Mouse (Mus musculus): ENCODE data around the gene Med12l. TPM values are rescaled to one million over a fixed set of nuclear protein-coding genes. Genes with fewer than 3 reads are reported as not detected.

Med12l gene
- polyA plus RNA-seq, 1 experiment from 2014 or later, result 3.5 TPM

GRCm38 (mm10) chr3:59263417-59263816, 257.8 kb downstream of the Med12l start:
- no peak overlapping the region for H3K9ac ChIP-seq (ENCODE audit: low read length)
- ATAC-seq (ENCODE audit: insufficient read depth, low FRiP score, low TSS enrichment) (no peak), DNase-seq (ENCODE audit: low spot score) (no peak)
- H3K4me3 ChIP-seq (ENCODE audit: low read depth, low read length), result no peak overlapping the region
- no peaks in the 10 kb centered on the region for H3K36me3 ChIP-seq (ENCODE audit: control insufficient read depth, insufficient read depth, low read length)
- no peaks in the 10 kb centered on the region for H3K9me3 ChIP-seq (ENCODE audit: control insufficient read depth, low read length)
- H3K4me2 ChIP-seq (ENCODE audit: low read depth), result no peak overlapping the region
- no peak overlapping the region for H3K27ac ChIP-seq (ENCODE audit: low read depth, low read length)
- WGBS, result 95% methylated on average over 2 of the region's 2 CpGs
- H3K4me1 ChIP-seq (ENCODE audit: control insufficient read depth, insufficient read depth, low read length), result peaks cover 10% of the 10 kb centered on the region
- no peaks in the 10 kb centered on the region for H3K27me3 ChIP-seq (ENCODE audit: control insufficient read depth, insufficient read depth, low read length)

DNA sequence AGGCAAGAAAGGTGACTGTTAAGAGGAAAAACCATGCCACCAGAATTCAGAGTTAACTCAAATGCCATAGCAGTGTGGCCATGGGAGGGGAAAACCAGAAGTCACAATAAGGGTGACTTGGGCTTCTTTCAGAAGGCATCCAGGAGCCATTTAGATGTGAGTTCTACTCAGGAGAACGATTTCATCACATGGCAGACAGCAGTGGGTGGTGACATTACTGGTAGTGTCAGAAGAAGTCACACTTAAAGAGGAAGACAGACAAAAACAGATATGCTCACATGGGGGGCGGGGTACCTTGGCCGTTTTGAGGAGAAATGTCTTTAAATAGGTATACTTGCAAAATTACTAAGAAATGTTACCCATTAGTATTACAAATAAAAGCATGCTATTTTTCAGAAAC, 258.4 kb downstream of the Med12l start:
- no peak overlapping the region for H3K4me3 ChIP-seq (ENCODE audit: low read depth, low read length)
- WGBS, result 88% methylated on average over 3 of the region's 3 CpGs
- no peaks in the 10 kb centered on the region for H3K27me3 ChIP-seq (ENCODE audit: control insufficient read depth, insufficient read depth, low read length)
- no peak overlapping the region for H3K27ac ChIP-seq (ENCODE audit: low read depth, low read length)
- no peaks in the 10 kb centered on the region for H3K36me3 ChIP-seq (ENCODE audit: control insufficient read depth, insufficient read depth, low read length)
- H3K4me1 ChIP-seq (ENCODE audit: control insufficient read depth, insufficient read depth, low read length), result peaks cover 10% of the 10 kb centered on the region
- ATAC-seq (ENCODE audit: insufficient read depth, low FRiP score, low TSS enrichment) (no peak), DNase-seq (ENCODE audit: low spot score) (no peak)
- H3K9me3 ChIP-seq (ENCODE audit: control insufficient read depth, low read length), result no peaks in the 10 kb centered on the region
- no peak overlapping the region for H3K4me2 ChIP-seq (ENCODE audit: low read depth)
- H3K9ac ChIP-seq (ENCODE audit: low read length), result no peak overlapping the region

- WGBS, result 86% methylated on average over 6 of the region's 6 CpGs
- ATAC-seq (ENCODE audit: insufficient read depth, low FRiP score, low TSS enrichment) (no peak), DNase-seq (ENCODE audit: low spot score) (no peak)
- no peak overlapping the region for H3K4me2 ChIP-seq (ENCODE audit: low read depth)
- no peaks in the 10 kb centered on the region for H3K36me3 ChIP-seq (ENCODE audit: control insufficient read depth, insufficient read depth, low read length)
- H3K4me3 ChIP-seq (ENCODE audit: low read depth, low read length), result no peak overlapping the region
- H3K27me3 ChIP-seq (ENCODE audit: control insufficient read depth, insufficient read depth, low read length), result no peaks in the 10 kb centered on the region
- H3K27ac ChIP-seq (ENCODE audit: low read depth, low read length), result no peak overlapping the region
- no peaks in the 10 kb centered on the region for H3K9me3 ChIP-seq (ENCODE audit: control insufficient read depth, low read length)
- H3K4me1 ChIP-seq (ENCODE audit: control insufficient read depth, insufficient read depth, low read length), result no peaks in the 10 kb centered on the region
- H3K9ac ChIP-seq (ENCODE audit: low read length), result no peak overlapping the region
Observed at GRCm38 (mm10) chr3:59270811-59271210, 265.2 kb downstream of the Med12l start.

- 10% methylated on average over 3 of the region's 3 CpGs for WGBS
- Histone ChIP-seq H3K9ac (ENCODE audit: low read length) (no peak overlapping the region), H3K27ac (ENCODE audit: low read depth, low read length) (no peak overlapping the region), H3K4me2 (ENCODE audit: low read depth) (no peak overlapping the region), H3K4me1 (ENCODE audit: control insufficient read depth, insufficient read depth, low read length) (0 out of 2 replicates have a peak, but pooled peaks cover 3% of the 10 kb centered on the region), H3K9me3 (ENCODE audit: control insufficient read depth, low read length) (no peaks in the 10 kb centered on the region), H3K36me3 (ENCODE audit: control insufficient read depth, insufficient read depth, low read length) (no peaks in the 10 kb centered on the region), H3K4me3 (ENCODE audit: low read depth, low read length) (no peak overlapping the region), H3K27me3 (ENCODE audit: control insufficient read depth, insufficient read depth, low read length) (no peaks in the 10 kb centered on the region)
- DNase-seq (ENCODE audit: low spot score) (peak; percentile 40), ATAC-seq (ENCODE audit: insufficient read depth, low FRiP score, low TSS enrichment) (peak; percentile 67; the same call in 1 of the 2 replicates)
Observed at GRCm38 (mm10) chr3:59277502-59278253, 272.1 kb downstream of the Med12l start.

DNA sequence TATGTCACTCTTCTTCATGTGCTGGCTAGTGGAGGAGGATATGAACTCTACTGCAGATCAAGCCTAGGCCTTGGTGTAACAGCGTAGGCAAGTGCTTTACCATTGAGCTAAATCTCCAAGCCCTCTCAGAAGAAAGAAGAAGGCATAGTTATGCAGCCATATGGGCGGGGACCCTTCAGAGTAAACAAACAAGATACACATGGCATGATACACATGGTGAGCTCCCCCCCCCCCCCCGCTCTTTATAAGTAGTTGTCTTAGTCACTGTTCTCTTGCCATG, 272.6 kb downstream of the Med12l start:
- Histone ChIP-seq H3K9me3 (ENCODE audit: control insufficient read depth, low read length) (no peaks in the 10 kb centered on the region), H3K36me3 (ENCODE audit: control insufficient read depth, insufficient read depth, low read length) (no peaks in the 10 kb centered on the region), H3K27ac (ENCODE audit: low read depth, low read length) (no peak overlapping the region), H3K4me2 (ENCODE audit: low read depth) (no peak overlapping the region), H3K4me3 (ENCODE audit: low read depth, low read length) (no peak overlapping the region), H3K9ac (ENCODE audit: low read length) (no peak overlapping the region), H3K27me3 (ENCODE audit: control insufficient read depth, insufficient read depth, low read length) (no peaks in the 10 kb centered on the region), H3K4me1 (ENCODE audit: control insufficient read depth, insufficient read depth, low read length) (0 out of 2 replicates have a peak, but pooled peaks cover 3% of the 10 kb centered on the region)
- WGBS, result 89% methylated on average over 3 of the region's 3 CpGs
- DNase-seq (ENCODE audit: low spot score), result no peak
- ATAC-seq (ENCODE audit: insufficient read depth, low FRiP score, low TSS enrichment), result 0 out of 2 replicates have a peak, but pooled peaks have one; percentile 35

- no peak for DNase-seq (ENCODE audit: low spot score)
- no peak for ATAC-seq (ENCODE audit: insufficient read depth, low FRiP score, low TSS enrichment)
- Histone ChIP-seq H3K9ac (ENCODE audit: low read length) (no peak overlapping the region), H3K4me1 (ENCODE audit: control insufficient read depth, insufficient read depth, low read length) (0 out of 2 replicates have a peak, but pooled peaks cover 3% of the 10 kb centered on the region), H3K36me3 (ENCODE audit: control insufficient read depth, insufficient read depth, low read length) (no peaks in the 10 kb centered on the region), H3K9me3 (ENCODE audit: control insufficient read depth, low read length) (no peaks in the 10 kb centered on the region), H3K4me3 (ENCODE audit: low read depth, low read length) (no peak overlapping the region), H3K4me2 (ENCODE audit: low read depth) (no peak overlapping the region), H3K27ac (ENCODE audit: low read depth, low read length) (no peak overlapping the region), H3K27me3 (ENCODE audit: control insufficient read depth, insufficient read depth, low read length) (no peaks in the 10 kb centered on the region)
Observed at GRCm38 (mm10) chr3:59278620-59279019, 273.0 kb downstream of the Med12l start.

- 78% methylated on average over 2 of the region's 2 CpGs for WGBS
Observed at GRCm38 (mm10) chr3:59290551-59290950, 284.9 kb downstream of the Med12l start.

DNA sequence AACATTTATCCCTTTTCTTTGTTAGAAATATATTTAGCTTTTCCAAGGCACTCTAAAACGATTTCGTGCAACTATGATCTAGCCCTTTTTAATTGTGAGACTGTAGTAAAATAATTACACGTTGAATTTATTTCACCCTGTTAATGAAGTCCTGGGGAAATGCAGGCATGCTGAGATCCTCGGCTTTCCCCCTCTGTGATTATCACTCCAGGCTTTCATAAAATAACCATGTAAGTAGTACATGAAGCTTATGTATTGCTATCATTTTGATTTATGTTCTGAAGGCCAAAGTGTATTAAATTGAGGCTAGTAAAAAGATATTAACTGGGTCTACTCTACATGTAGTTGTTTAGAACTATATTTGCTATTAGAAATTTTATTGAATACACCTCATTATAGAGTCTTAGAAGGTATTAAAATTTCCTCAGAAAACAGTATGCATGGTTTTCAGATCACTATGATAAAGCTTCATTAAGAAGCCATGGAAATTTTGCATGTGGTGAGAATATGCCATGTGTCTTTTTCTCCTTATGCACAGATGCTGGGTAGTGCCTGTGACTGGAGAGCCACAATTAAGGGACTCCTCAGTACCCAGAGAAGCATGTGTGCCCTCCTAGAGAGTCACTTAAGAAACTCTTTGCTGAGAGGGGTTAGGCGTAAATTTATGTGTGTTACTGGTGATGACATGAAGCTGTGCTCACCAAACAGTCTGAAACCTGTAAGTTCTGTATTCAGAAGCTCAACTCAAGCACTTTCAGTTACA, 288.0 kb downstream of the Med12l start:
- ATAC-seq (ENCODE audit: insufficient read depth, low FRiP score, low TSS enrichment), result no peak
- H3K4me2 ChIP-seq (ENCODE audit: low read depth), result no peak overlapping the region
- 87% methylated on average over 5 of the region's 5 CpGs for WGBS

More at GRCm38 (mm10) chr3:59290551-59290950, 284.9 kb downstream of the Med12l start:
- no peak for DNase-seq (ENCODE audit: low spot score)
- Histone ChIP-seq H3K27me3 (ENCODE audit: control insufficient read depth, insufficient read depth, low read length) (no peaks in the 10 kb centered on the region), H3K4me3 (ENCODE audit: low read depth, low read length) (no peak overlapping the region), H3K9me3 (ENCODE audit: control insufficient read depth, low read length) (no peaks in the 10 kb centered on the region), H3K27ac (ENCODE audit: low read depth, low read length) (no peak overlapping the region), H3K36me3 (ENCODE audit: control insufficient read depth, insufficient read depth, low read length) (no peaks in the 10 kb centered on the region), H3K4me2 (ENCODE audit: low read depth) (no peak overlapping the region), H3K4me1 (ENCODE audit: control insufficient read depth, insufficient read depth, low read length) (no peaks in the 10 kb centered on the region), H3K9ac (ENCODE audit: low read length) (no peak overlapping the region)
- ATAC-seq (ENCODE audit: insufficient read depth, low FRiP score, low TSS enrichment), result no peak

More for the DNA sequence above, 288.0 kb downstream of the Med12l start:
- Histone ChIP-seq H3K4me3 (ENCODE audit: low read depth, low read length) (no peak overlapping the region), H3K36me3 (ENCODE audit: control insufficient read depth, insufficient read depth, low read length) (no peaks in the 10 kb centered on the region), H3K9ac (ENCODE audit: low read length) (no peak overlapping the region), H3K4me1 (ENCODE audit: control insufficient read depth, insufficient read depth, low read length) (no peaks in the 10 kb centered on the region), H3K9me3 (ENCODE audit: control insufficient read depth, low read length) (no peaks in the 10 kb centered on the region), H3K27me3 (ENCODE audit: control insufficient read depth, insufficient read depth, low read length) (no peaks in the 10 kb centered on the region), H3K27ac (ENCODE audit: low read depth, low read length) (no peak overlapping the region)
- no peak for DNase-seq (ENCODE audit: low spot score)
